Mouse (Mus musculus) erythroblast, embryonic 14.5 days (primary cell): Measurements from ENCODE around the gene Dlg2. TPM values are rescaled to one million over a fixed set of nuclear protein-coding genes. Genes with fewer than 3 reads are reported as not detected.

Experiments used
- H3K27me3 ChIP-seq: 2 replicates; pipeline ENCODE4 v1.6.1; 2012; ENCODE audit warnings: inconsistent platforms; ENCODE audit not compliant: control insufficient read depth
- H3K36me3 ChIP-seq: 2 replicates; pipeline ENCODE4 v1.6.1; 2012; ENCODE audit warnings: mild to moderate bottlenecking, inconsistent platforms; ENCODE audit not compliant: control insufficient read depth
- H3K4me1 ChIP-seq: 2 replicates; pipeline ENCODE4 v1.6.1; 2012; ENCODE audit warnings: inconsistent platforms; ENCODE audit not compliant: control insufficient read depth
- H3K4me3 ChIP-seq: replicated peaks from 2 replicates; pipeline ENCODE3; 2012; ENCODE audit warnings: moderate library complexity, mild to moderate bottlenecking, inconsistent platforms
- H3K9me3 ChIP-seq: 2 replicates; pipeline ENCODE4 v1.6.1; 2012; ENCODE audit warnings: low read length, inconsistent platforms, mixed read lengths; ENCODE audit not compliant: control insufficient read depth
- GATA1 ChIP-seq: IDR thresholded peaks from 2 replicates; pipeline ENCODE4 v1.6.1; 2012; ENCODE audit warnings: low read length, inconsistent platforms, mixed read lengths
- TAL1 ChIP-seq: IDR thresholded peaks from 3 replicates; pipeline ENCODE4 v1.6.1; 2012; ENCODE audit warnings: low read length, inconsistent platforms, mixed read lengths
- polyA plus RNA-seq: library from polyadenylated mRNA; stranded (reverse); fragments of >175 nt; gene quantifications from 2 replicates; pipeline ENCODE4 v1.2.3, GENCODE M21; 2012

Dlg2 gene
- polyA plus RNA-seq, 1 experiment: not detected

GRCm38 (mm10) chr7:92027049-92027448 is 1550.6 kb downstream of the Dlg2 start:
- H3K4me1 ChIP-seq: no peaks in the 10 kb centered on the region
- H3K36me3 ChIP-seq: no peaks in the 10 kb centered on the region
- TF ChIP-seq TAL1: no peak
- no peaks in the 10 kb centered on the region for H3K9me3 ChIP-seq
- H3K4me3 ChIP-seq: no peak overlapping the region
- H3K27me3 ChIP-seq: no peaks in the 10 kb centered on the region

- TF ChIP-seq TAL1 (no peak), GATA1 (no peak)
- no peak overlapping the region for H3K4me3 ChIP-seq
- no peaks in the 10 kb centered on the region for H3K4me1 ChIP-seq
- H3K9me3 ChIP-seq: no peaks in the 10 kb centered on the region
- no peaks in the 10 kb centered on the region for H3K36me3 ChIP-seq
- no peaks in the 10 kb centered on the region for H3K27me3 ChIP-seq
Observed at GRCm38 (mm10) chr7:92034256-92034655, 1557.8 kb downstream of the Dlg2 start.

- Histone ChIP-seq H3K27me3 (no peaks in the 10 kb centered on the region), H3K4me1 (no peaks in the 10 kb centered on the region), H3K36me3 (no peaks in the 10 kb centered on the region), H3K4me3 (no peak overlapping the region), H3K9me3 (no peaks in the 10 kb centered on the region)
- TF ChIP-seq TAL1 (no peak), GATA1 (no peak)
Observed at GRCm38 (mm10) chr7:92040187-92040586, 1563.7 kb downstream of the Dlg2 start.

- no peak for TF ChIP-seq GATA1
- no peak for TF ChIP-seq TAL1
- Histone ChIP-seq H3K9me3 (no peaks in the 10 kb centered on the region), H3K36me3 (no peaks in the 10 kb centered on the region), H3K4me1 (no peaks in the 10 kb centered on the region), H3K27me3 (no peaks in the 10 kb centered on the region), H3K4me3 (no peak overlapping the region)
Observed at GRCm38 (mm10) chr7:92040785-92041411, 1564.4 kb downstream of the Dlg2 start.

GRCm38 (mm10) chr7:92044966-92045365 is 1568.5 kb downstream of the Dlg2 start:
- TF ChIP-seq TAL1 (no peak), GATA1 (no peak)
- Histone ChIP-seq H3K9me3 (no peaks in the 10 kb centered on the region), H3K4me3 (no peak overlapping the region), H3K4me1 (no peaks in the 10 kb centered on the region), H3K36me3 (no peaks in the 10 kb centered on the region), H3K27me3 (no peaks in the 10 kb centered on the region)

- Histone ChIP-seq H3K27me3 (no peaks in the 10 kb centered on the region), H3K4me1 (no peaks in the 10 kb centered on the region), H3K4me3 (no peak overlapping the region), H3K36me3 (no peaks in the 10 kb centered on the region), H3K9me3 (no peaks in the 10 kb centered on the region)
- TF ChIP-seq TAL1 (no peak), GATA1 (no peak)
Observed at GRCm38 (mm10) chr7:92047271-92047670, 1570.8 kb downstream of the Dlg2 start.

GRCm38 (mm10) chr7:92048876-92049275 is 1572.4 kb downstream of the Dlg2 start:
- TF ChIP-seq TAL1 (no peak), GATA1 (no peak)
- Histone ChIP-seq H3K4me1 (no peaks in the 10 kb centered on the region), H3K36me3 (no peaks in the 10 kb centered on the region), H3K9me3 (no peaks in the 10 kb centered on the region), H3K27me3 (no peaks in the 10 kb centered on the region), H3K4me3 (no peak overlapping the region)

GRCm38 (mm10) chr7:92066851-92067250 is 1590.4 kb downstream of the Dlg2 start:
- TF ChIP-seq GATA1 (no peak), TAL1 (no peak)
- no peaks in the 10 kb centered on the region for H3K27me3 ChIP-seq
- no peak overlapping the region for H3K4me3 ChIP-seq
- no peaks in the 10 kb centered on the region for H3K4me1 ChIP-seq
- H3K9me3 ChIP-seq: no peaks in the 10 kb centered on the region
- H3K36me3 ChIP-seq: no peaks in the 10 kb centered on the region

GRCm38 (mm10) chr7:92087429-92087828 is 1611.0 kb downstream of the Dlg2 start:
- TF ChIP-seq TAL1 (no peak), GATA1 (no peak)

GRCm38 (mm10) chr7:92093860-92094259 is 1617.4 kb downstream of the Dlg2 start:
- H3K27me3 ChIP-seq: no peaks in the 10 kb centered on the region
- H3K4me1 ChIP-seq: no peaks in the 10 kb centered on the region
- no peak overlapping the region for H3K4me3 ChIP-seq
- TF ChIP-seq TAL1 (no peak), GATA1 (no peak)
- no peaks in the 10 kb centered on the region for H3K36me3 ChIP-seq
- H3K9me3 ChIP-seq: no peaks in the 10 kb centered on the region

More at GRCm38 (mm10) chr7:92087429-92087828, 1611.0 kb downstream of the Dlg2 start:
- Histone ChIP-seq H3K36me3 (no peaks in the 10 kb centered on the region), H3K4me1 (no peaks in the 10 kb centered on the region), H3K4me3 (no peak overlapping the region), H3K27me3 (no peaks in the 10 kb centered on the region), H3K9me3 (no peaks in the 10 kb centered on the region)
